Mouse (Mus musculus) E14TG2a.4 (cell line): ENCODE results near the gene Cggbp1.

Experiments
- CTCF ChIP-seq: conservative IDR thresholded peaks from 2 replicates; pipeline ENCODE4 v1.5.1; 2014; ENCODE audit warnings: low read length
- POU5F1 ChIP-seq: IDR thresholded peaks from 2 replicates; pipeline ENCODE4 v1.6.1; 2014; ENCODE audit warnings: low read length, borderline replicate concordance

GRCm38 (mm10) chr16:64883896-64884295 is 32.1 kb downstream of the Cggbp1 start:
- no peak for TF ChIP-seq CTCF
- TF ChIP-seq POU5F1: no peak
